Mouse (Mus musculus): ENCODE measurements around the gene Arsg. TPM values are rescaled to one million over a fixed set of nuclear protein-coding genes. Genes with fewer than 3 reads are reported as not detected.

The Arsg gene
- polyA plus RNA-seq, 1 experiment, result 0.88 TPM

DNA sequence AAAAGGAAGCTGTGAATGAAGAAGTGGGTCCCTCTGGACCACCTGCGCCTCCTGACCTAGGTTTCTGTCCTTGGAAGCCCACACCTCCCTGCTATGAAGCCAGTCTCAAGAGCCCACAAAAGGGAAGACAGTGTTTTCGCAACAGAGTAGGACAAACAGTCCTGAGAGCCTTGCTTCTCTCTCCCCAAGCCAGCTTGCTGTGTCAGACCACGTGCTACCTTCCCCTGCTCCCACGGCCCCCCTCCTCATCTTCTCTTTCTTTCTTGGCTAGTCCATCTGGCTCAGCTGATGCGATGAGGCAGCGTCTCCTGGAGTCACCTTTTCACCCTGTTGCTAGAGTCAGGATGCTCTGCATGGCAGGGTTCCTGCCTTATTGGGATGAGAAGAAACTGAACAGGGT is 66.1 kb downstream of the Arsg start:
- H3K27me3 ChIP-seq (replicated peaks), result peaks cover 15% of the 10 kb centered on the region
- H3K36me3 ChIP-seq (replicated peaks; ENCODE audit: low read length), result peaks cover 3% of the 10 kb centered on the region
- H3K9me3 ChIP-seq, result no peaks in the 10 kb centered on the region
- H3K4me3 ChIP-seq (replicated peaks), result no peak overlapping the region
- TF ChIP-seq GATA1 (IDR thresholded peaks at IDR 0.05; ENCODE audit: borderline replicate concordance, low read length) (no peak), FLI1 (IDR thresholded peaks at IDR 0.05; ENCODE audit: low read length) (no peak)
- peaks cover 40% of the 10 kb centered on the region for H3K4me1 ChIP-seq

DNA sequence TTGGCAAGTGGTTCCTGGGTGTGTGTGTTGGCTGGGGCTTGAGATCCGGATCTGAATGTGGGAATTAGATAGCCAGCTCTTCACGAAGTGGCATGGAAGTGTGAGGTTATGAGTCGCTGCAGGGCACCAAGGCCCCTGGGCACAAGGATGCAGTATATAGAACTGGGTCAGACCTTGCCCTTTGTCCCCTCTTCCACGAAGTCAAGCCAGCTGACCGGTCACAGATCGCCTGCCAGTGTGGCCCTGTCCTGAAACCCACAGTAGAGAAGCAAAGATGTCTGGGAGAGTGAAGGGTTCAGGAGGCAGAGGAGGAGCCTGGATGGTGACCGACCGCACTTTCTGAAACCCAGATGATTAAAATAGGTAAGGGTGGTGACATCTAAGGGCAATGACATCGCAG is 70.3 kb downstream of the Arsg start:
- Histone ChIP-seq H3K9me3 (no peaks in the 10 kb centered on the region), H3K4me3 (replicated peaks) (no peak overlapping the region), H3K36me3 (replicated peaks; ENCODE audit: low read length) (peaks cover 7% of the 10 kb centered on the region), H3K4me1 (peaks cover 68% of the 10 kb centered on the region), H3K27me3 (replicated peaks) (peaks cover 14% of the 10 kb centered on the region)
- TF ChIP-seq FLI1 (IDR thresholded peaks at IDR 0.05; ENCODE audit: low read length), result no peak
- TF ChIP-seq GATA1 (IDR thresholded peaks at IDR 0.05; ENCODE audit: borderline replicate concordance, low read length), result no peak

DNA sequence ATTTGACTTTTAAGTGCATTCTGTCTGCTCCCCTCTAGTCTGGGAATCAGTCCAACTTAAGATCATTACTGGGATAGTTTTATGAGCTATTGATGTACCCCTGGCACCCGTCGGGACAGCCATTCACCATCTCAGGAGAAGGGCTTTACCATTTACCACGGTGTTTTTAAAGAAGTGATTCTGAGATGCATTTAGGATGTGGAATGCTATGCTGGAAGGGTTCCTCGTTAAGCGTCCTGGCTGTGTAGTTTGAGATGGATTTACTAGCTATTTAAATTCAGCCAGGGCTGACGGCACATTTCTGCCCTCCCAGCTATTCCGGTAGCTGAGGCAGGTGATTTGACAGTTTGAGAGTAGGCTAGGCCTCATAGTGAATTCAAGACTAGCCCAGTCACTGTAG is 71.3 kb downstream of the Arsg start:
- H3K36me3 ChIP-seq (replicated peaks; ENCODE audit: low read length), result peaks cover 7% of the 10 kb centered on the region
- peaks cover 14% of the 10 kb centered on the region for H3K27me3 ChIP-seq (replicated peaks)
- H3K4me1 ChIP-seq, result peaks cover 61% of the 10 kb centered on the region
- no peak for TF ChIP-seq FLI1 (IDR thresholded peaks at IDR 0.05; ENCODE audit: low read length)
- TF ChIP-seq GATA1 (IDR thresholded peaks at IDR 0.05; ENCODE audit: borderline replicate concordance, low read length), result no peak
- no peak overlapping the region for H3K4me3 ChIP-seq (replicated peaks)
- no peaks in the 10 kb centered on the region for H3K9me3 ChIP-seq

DNA sequence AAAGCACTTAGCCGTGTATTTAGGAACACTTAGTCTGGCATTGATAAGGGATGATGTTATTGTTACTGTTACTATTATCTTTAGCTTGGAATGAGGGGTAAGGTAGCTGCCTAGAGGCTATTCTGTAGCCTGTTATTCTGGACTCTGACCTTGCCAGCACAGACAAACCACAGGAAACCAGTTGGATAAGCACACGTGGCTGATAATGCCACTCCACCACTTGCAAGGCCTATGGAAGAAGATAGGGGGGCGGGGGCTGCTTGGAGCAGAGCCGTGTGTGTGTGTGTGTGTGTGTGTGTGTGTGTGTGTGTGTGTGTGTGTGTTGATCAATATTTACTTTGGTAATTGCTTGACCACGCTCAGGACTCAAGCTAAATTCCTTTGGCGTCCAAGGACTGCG is 72.1 kb downstream of the Arsg start:
- no peak for TF ChIP-seq FLI1 (IDR thresholded peaks at IDR 0.05; ENCODE audit: low read length)
- no peak for TF ChIP-seq GATA1 (IDR thresholded peaks at IDR 0.05; ENCODE audit: borderline replicate concordance, low read length)
- Histone ChIP-seq H3K4me1 (peaks cover 61% of the 10 kb centered on the region), H3K4me3 (replicated peaks) (no peak overlapping the region), H3K36me3 (replicated peaks; ENCODE audit: low read length) (peaks cover 7% of the 10 kb centered on the region), H3K27me3 (replicated peaks) (peaks cover 11% of the 10 kb centered on the region), H3K9me3 (no peaks in the 10 kb centered on the region)

DNA sequence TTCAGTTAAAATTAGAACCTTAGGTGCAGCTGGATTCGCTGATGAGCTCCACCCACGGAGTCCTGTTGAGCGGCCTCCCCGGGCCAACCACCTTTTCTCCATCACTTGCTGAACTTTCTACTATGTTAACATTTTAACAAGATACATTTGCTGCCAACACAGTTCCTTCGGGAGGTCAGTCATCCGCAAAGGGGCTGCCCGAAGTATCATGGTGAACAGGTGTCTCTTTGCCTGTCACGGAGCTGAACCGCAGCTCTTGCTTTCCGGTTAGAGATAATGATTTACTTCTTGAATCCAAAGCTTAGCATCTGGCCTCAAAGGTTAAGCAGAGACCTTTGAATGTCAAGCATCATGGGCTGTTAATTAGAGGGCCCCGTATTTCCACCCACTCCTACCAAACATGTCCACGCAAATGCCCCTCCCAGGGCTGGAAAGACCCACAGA is 72.5 kb downstream of the Arsg start:
- Histone ChIP-seq H3K27me3 (replicated peaks) (peaks cover 8% of the 10 kb centered on the region), H3K36me3 (replicated peaks; ENCODE audit: low read length) (peaks cover 7% of the 10 kb centered on the region), H3K9me3 (no peaks in the 10 kb centered on the region), H3K4me3 (replicated peaks) (no peak overlapping the region), H3K4me1 (peaks cover 59% of the 10 kb centered on the region)
- TF ChIP-seq GATA1 (IDR thresholded peaks at IDR 0.05; ENCODE audit: borderline replicate concordance, low read length), result no peak

DNA sequence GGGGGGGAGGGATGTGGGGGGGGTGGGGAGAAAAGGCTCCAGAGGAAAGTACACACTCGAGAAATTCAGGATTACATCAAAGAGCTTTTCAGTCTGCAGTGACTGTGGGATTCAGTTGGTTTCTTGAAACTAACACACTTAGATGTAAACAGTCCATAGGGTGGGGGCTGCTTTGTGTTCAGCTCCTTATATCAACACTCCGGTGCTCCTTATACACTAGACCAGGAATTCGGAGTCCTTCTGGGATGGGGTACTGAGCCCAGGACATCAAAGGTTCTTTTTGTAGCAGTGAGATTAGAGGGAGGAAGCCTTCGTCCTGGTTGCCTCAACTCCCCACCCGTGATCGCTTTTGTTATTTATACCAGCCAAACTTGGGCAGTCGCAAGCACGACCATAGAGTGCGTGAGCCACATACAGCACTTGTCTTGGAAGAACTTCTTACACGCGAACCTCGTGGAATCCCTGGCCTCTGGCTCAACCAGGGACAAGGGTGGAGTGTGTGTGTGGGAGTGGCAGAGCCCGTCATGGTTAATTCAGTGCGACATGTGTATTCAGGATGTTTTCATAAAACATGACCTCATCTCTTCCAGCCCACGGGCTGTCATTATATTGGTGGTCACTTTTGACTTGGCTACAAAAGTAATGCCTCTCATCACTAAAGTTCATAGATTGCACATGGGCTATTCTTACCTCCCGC is 73.3 kb downstream of the Arsg start:
- H3K27me3 ChIP-seq (replicated peaks), result peaks cover 5% of the 10 kb centered on the region
- H3K9me3 ChIP-seq, result no peaks in the 10 kb centered on the region
- peaks cover 7% of the 10 kb centered on the region for H3K36me3 ChIP-seq (replicated peaks; ENCODE audit: low read length)
- TF ChIP-seq FLI1 (IDR thresholded peaks at IDR 0.05; ENCODE audit: low read length), result no peak
- no peak for TF ChIP-seq GATA1 (IDR thresholded peaks at IDR 0.05; ENCODE audit: borderline replicate concordance, low read length)
- peaks cover 58% of the 10 kb centered on the region for H3K4me1 ChIP-seq
- H3K4me3 ChIP-seq (replicated peaks), result no peak overlapping the region

DNA sequence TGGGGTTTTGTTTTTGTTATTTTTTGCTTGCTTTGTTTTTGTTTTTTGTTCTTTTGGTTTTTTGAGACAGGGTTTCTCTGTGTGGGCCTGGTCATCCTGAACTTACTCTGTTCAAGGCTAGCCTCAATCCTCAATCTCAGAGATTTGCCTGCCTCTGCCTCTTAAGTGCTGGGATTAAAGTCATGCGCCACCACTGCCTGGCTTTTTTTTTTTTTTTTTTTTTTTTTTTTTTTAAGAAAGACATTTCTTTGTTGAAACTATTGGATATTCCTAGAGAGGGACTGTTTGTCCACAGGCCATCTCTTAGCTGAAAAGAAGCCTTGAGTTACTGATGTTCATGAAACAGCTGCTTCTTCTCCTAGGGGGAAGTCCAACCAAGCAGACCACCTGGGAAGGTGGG is 74.5 kb downstream of the Arsg start:
- Histone ChIP-seq H3K27me3 (replicated peaks) (peaks cover 2% of the 10 kb centered on the region), H3K4me3 (replicated peaks) (no peak overlapping the region), H3K4me1 (peaks cover 59% of the 10 kb centered on the region), H3K9me3 (0 out of 2 replicates have a peak, but pooled peaks cover 3% of the 10 kb centered on the region), H3K36me3 (replicated peaks; ENCODE audit: low read length) (peaks cover 10% of the 10 kb centered on the region)
- TF ChIP-seq FLI1 (IDR thresholded peaks at IDR 0.05; ENCODE audit: low read length) (no peak), GATA1 (IDR thresholded peaks at IDR 0.05; ENCODE audit: borderline replicate concordance, low read length) (no peak)

DNA sequence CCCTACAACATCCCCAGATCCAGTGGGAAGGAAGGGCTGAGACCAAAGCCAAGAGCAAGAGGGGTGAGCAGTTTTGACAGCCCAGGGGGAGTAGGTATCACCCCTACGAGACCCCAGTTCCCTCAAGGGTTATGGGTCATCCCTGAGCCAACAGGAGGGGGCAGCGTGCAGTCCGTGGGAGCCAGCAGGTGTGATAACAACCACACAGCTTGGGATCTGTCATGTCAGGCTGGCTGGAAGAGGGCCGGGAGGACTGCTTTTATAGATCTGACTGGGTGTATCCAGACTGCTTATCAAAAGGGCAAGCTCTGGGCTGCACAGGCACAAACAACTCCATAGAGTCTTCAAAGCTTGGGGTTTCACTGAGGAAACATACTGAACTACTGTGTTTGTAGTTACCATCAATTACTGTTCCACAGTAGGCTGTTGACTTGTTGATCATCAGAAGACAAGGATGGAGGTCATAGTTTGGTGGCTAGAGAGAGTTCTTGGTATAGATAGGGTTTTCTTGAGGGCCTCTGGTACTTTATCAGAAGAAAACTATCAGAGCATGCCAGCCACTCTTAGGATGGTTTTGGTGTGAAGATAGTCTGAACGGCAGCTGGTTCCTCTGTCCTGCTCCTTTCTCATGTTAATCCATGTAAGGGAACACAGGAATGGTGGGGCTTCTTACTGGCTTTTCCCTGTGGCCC is 76.6 kb downstream of the Arsg start:
- no peak for TF ChIP-seq GATA1 (IDR thresholded peaks at IDR 0.05; ENCODE audit: borderline replicate concordance, low read length)
- no peak for TF ChIP-seq FLI1 (IDR thresholded peaks at IDR 0.05; ENCODE audit: low read length)
- H3K36me3 ChIP-seq (replicated peaks; ENCODE audit: low read length), result peaks cover 14% of the 10 kb centered on the region
- peaks cover 2% of the 10 kb centered on the region for H3K27me3 ChIP-seq (replicated peaks)
- 0 out of 2 replicates have a peak, but pooled peaks cover 7% of the 10 kb centered on the region for H3K9me3 ChIP-seq
- H3K4me3 ChIP-seq (replicated peaks), result no peak overlapping the region
- peaks cover 62% of the 10 kb centered on the region for H3K4me1 ChIP-seq

DNA sequence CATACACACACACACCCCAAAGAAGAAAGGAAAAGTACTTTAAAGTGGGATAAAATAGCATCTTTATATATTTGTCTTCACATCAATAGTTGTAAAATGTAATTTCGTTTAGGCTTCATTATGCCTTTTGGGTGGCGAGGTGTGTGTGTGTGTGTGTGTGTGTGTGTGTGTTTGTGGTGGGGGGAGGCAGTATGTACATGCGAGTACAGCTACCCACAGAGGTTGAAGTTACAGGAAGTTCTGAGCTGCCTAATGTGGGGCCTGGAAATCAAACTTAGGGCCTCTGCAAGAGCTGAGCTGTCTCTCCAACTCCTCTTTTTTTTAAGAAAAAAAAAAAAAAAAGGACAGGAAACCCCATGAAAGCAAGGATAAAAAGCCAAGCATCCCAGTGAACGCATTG is 80.7 kb downstream of the Arsg start:
- H3K27me3 ChIP-seq (replicated peaks), result peaks cover 2% of the 10 kb centered on the region
- no peak overlapping the region for H3K4me3 ChIP-seq (replicated peaks)
- H3K9me3 ChIP-seq, result 0 out of 2 replicates have a peak, but pooled peaks cover 7% of the 10 kb centered on the region
- H3K36me3 ChIP-seq (replicated peaks; ENCODE audit: low read length), result peaks cover 10% of the 10 kb centered on the region
- TF ChIP-seq FLI1 (IDR thresholded peaks at IDR 0.05; ENCODE audit: low read length) (no peak), GATA1 (IDR thresholded peaks at IDR 0.05; ENCODE audit: borderline replicate concordance, low read length) (no peak)
- peaks cover 70% of the 10 kb centered on the region for H3K4me1 ChIP-seq

DNA sequence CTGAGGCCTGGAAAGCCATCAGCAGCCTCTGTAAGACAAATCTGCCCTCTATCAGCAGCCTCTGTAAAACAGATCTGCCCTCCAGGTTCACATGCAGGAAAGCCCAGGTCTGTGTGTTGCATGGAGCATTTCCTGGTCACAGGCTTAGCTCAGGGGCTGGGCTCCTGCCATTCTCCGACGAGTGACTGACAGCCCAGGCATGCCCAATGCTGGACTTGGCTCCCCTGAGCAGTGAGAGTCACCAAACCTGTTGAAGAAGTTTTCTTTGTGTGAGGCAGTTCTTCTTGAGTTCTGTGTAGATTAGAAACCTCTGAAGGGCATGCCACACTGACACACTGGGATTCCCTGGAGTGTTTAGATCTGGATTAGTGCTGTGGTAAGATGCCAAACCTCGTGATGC is 81.3 kb downstream of the Arsg start:
- TF ChIP-seq GATA1 (IDR thresholded peaks at IDR 0.05; ENCODE audit: borderline replicate concordance, low read length) (no peak), FLI1 (IDR thresholded peaks at IDR 0.05; ENCODE audit: low read length) (no peak)
- Histone ChIP-seq H3K4me3 (replicated peaks) (no peak overlapping the region), H3K4me1 (peaks cover 71% of the 10 kb centered on the region), H3K9me3 (0 out of 2 replicates have a peak, but pooled peaks cover 7% of the 10 kb centered on the region), H3K27me3 (replicated peaks) (peaks cover 1% of the 10 kb centered on the region), H3K36me3 (replicated peaks; ENCODE audit: low read length) (peaks cover 14% of the 10 kb centered on the region)

Measured in megakaryocyte, embryonic 14.5 days (primary cell).